Mouse (Mus musculus) cerebellum, postnatal 25 days (tissue): ENCODE measurements around the gene Rab28.
A peak's percentile ranks its signal among the peaks of the same experiment; 100 is the strongest.

Experiments
- DNase-seq, 2 experiments: peaks; one replicate each; pipeline ENCODE4 v3.0.0; 2021; ENCODE audit warnings: mixed read lengths in 2 of 2

Rab28 gene

GRCm38 (mm10) chr5:41627224-41628144 lies 80.5 kb downstream of the Rab28 start:
- no peak for DNase-seq

GRCm38 (mm10) chr5:41625544-41625943 lies 82.4 kb downstream of the Rab28 start:
- no peak for DNase-seq

- DNase-seq = no peak
Measured at GRCm38 (mm10) chr5:41621748-41622147, 86.2 kb downstream of the Rab28 start.

GRCm38 (mm10) chr5:41618966-41619365 lies 89.0 kb downstream of the Rab28 start:
- DNase-seq = no peak

- DNase-seq = peak; percentile 25 to 36
Measured at GRCm38 (mm10) chr5:41610447-41611030, 97.4 kb downstream of the Rab28 start.

GRCm38 (mm10) chr5:41596242-41597117 lies 111.5 kb downstream of the Rab28 start:
- peak in 1 of 2 experiments; percentile 11 for DNase-seq

GRCm38 (mm10) chr5:41595199-41595598 lies 112.8 kb downstream of the Rab28 start:
- DNase-seq = peak; percentile 85 to 90

GRCm38 (mm10) chr5:41578051-41578450 lies 129.9 kb downstream of the Rab28 start:
- DNase-seq = peak; percentile 28 to 43
